Mouse (Mus musculus) hindbrain, embryonic 15.5 days (tissue): ENCODE results near the gene Gm34653. TPM values are rescaled to one million over a fixed set of nuclear protein-coding genes. Genes with fewer than 3 reads are reported as not detected.
"Not testable (repeated sequence)": the region's sequence is repeated elsewhere in the genome, so short reads cannot be mapped to it uniquely, and the experiment has no call there.

Source experiments
- ATAC-seq: fragments of 200-750 bp; cut with Nextera tagmentation; 2 replicates; pipeline ENCODE4 v1.8.0; 2017; ENCODE audit warnings: low read depth, moderate number of reproducible peaks, moderate TSS enrichment; ENCODE audit not compliant: low FRiP score
- H3K27ac ChIP-seq: fragments of 300-500 bp; sonication (generic); replicated peaks from 2 replicates; pipeline ENCODE4 v1.5.1; 2015; ENCODE audit warnings: mild to moderate bottlenecking, inconsistent platforms
- H3K27me3 ChIP-seq: fragments of 300-500 bp; sonication (generic); 2 replicates; pipeline ENCODE4 v1.6.1; 2015; ENCODE audit warnings: control low read depth, inconsistent platforms
- H3K36me3 ChIP-seq: fragments of 300-500 bp; sonication (generic); 2 replicates; pipeline ENCODE4 v1.6.1; 2015; ENCODE audit warnings: control low read depth, inconsistent platforms
- H3K4me1 ChIP-seq: fragments of 300-500 bp; sonication (generic); replicated peaks from 2 replicates; pipeline ENCODE4 v1.6.1; 2015; ENCODE audit warnings: control low read depth, inconsistent platforms
- H3K4me2 ChIP-seq: fragments of 300-500 bp; sonication (generic); 2 replicates; pipeline ENCODE4 v1.6.1; 2015; ENCODE audit warnings: moderate library complexity, mild to moderate bottlenecking, inconsistent platforms
- H3K4me3 ChIP-seq: fragments of 300-500 bp; sonication (generic); 2 replicates; pipeline ENCODE4 v1.5.1; 2015; ENCODE audit warnings: mild to moderate bottlenecking, inconsistent platforms
- H3K9ac ChIP-seq: fragments of 300-500 bp; sonication (generic); 2 replicates; pipeline ENCODE4 v1.6.1; 2015; ENCODE audit warnings: inconsistent platforms
- H3K9me3 ChIP-seq: fragments of 300-500 bp; sonication (generic); 2 replicates; pipeline ENCODE4 v1.6.1; 2016; ENCODE audit warnings: control low read depth, inconsistent platforms
- WGBS: fragments of 180-500 bp; shearing (Covaris S2); methylation state at CpG from one replicate; pipeline ENCODE4 v1.1.7; 2015; 5-methylcytosine and 5-hydroxymethylcytosine counted together
- polyA plus RNA-seq: library from polyadenylated mRNA; unstranded; fragments of >200 nt; fragmentation: Nextera tagmentation; extraction: Ambion mirVana; gene quantifications from 2 replicates; pipeline ENCODE4 v1.2.1, GENCODE M21; 2015

The Gm34653 gene
- not detected in 2 replicates for polyA plus RNA-seq

GRCm38 (mm10) chr2:34832766-34833457 lies at the start of gene Gm34653:
TSS of gene Gm34653 (plus strand) at chr2:34833007.
- not testable (repeated sequence) for H3K27ac ChIP-seq, H3K9me3 ChIP-seq, ATAC-seq, H3K4me3 ChIP-seq, H3K4me2 ChIP-seq, H3K4me1 ChIP-seq, H3K36me3 ChIP-seq, H3K9ac ChIP-seq, H3K27me3 ChIP-seq
- WGBS: 73% methylated on average over 11 of the region's 11 CpGs

DNA sequence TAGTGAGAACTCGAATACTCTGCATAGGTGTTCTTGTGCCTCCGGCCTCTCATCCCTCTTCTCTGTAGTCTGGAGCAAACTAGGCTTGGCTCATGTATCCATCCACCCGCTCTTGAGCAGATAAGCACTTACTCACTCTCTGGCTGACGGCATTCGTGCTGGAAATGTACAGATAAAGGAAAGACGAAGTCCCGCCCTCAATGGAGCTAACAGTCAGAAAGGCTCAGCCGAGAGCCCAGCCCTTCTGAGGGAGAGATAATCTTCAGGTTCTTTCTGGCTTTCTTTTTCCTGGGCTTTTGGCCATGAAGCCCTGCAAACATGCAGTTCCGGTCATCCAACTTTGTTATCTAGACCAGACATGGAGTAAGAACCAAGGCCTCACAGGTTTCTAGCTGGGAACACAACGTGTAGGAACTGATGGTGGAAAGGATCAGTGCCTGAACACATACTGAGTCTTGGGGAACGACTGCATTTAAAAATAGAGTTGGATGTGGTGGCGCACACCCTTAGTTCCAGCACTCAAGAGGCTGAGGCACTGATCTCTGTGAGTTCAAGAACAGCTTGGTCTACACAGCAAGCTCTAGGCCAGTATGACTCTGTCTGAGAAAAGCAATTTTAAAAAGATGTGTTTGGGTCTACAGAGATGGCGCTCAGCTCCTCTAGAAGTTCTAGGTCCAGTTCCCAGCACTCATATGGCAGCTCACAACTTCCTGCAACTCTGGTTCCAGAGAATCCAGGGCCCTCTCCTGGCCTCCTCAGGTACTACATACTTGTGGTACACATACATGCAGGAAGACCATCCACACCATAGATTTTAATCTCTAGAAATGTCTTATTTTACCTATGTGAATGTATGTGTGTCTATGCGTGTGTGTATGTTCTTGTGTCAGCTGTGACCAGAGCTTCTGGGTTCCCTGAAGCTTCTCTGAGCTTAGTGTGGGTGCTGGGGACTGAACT lies 49.5 kb upstream of the Gm34653 start:
- no peak overlapping the region for H3K9ac ChIP-seq
- peaks cover 39% of the 10 kb centered on the region for H3K36me3 ChIP-seq
- no peaks in the 10 kb centered on the region for H3K27me3 ChIP-seq
- ATAC-seq: no peak
- peaks cover 3% of the 10 kb centered on the region for H3K4me1 ChIP-seq
- H3K4me2 ChIP-seq: no peak overlapping the region
- no peaks in the 10 kb centered on the region for H3K9me3 ChIP-seq
- no peak overlapping the region for H3K4me3 ChIP-seq
- WGBS: 92% methylated on average over 14 of the region's 14 CpGs
- H3K27ac ChIP-seq: no peak overlapping the region

GRCm38 (mm10) chr2:34784085-34784484 lies 48.7 kb upstream of the Gm34653 start:
- Histone ChIP-seq H3K27me3 (no peaks in the 10 kb centered on the region), H3K4me3 (no peak overlapping the region), H3K27ac (no peak overlapping the region), H3K36me3 (peaks cover 36% of the 10 kb centered on the region), H3K4me2 (no peak overlapping the region), H3K9ac (no peak overlapping the region), H3K4me1 (no peaks in the 10 kb centered on the region), H3K9me3 (no peaks in the 10 kb centered on the region)
- no peak for ATAC-seq
- WGBS: 80% methylated on average over 2 of the region's 2 CpGs

DNA sequence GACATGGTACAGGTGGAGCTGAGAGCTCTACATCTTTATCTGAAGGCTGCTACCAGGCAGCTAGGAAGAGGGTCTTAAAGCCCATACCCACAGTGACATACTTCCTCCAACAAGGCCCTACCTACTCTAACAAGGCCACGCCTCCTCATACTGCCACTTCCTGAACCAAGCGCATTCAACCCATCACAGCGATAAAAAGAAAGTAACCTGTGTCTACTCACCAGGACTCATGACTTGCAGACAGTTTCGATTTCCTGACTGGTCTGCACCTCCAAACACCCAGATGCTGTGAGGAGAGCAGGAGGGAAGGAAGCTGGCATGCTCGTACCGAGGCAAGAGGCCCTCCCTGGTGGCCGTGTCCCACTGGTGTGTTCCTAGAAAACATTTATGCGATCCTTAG lies 42.5 kb upstream of the Gm34653 start:
- no peaks in the 10 kb centered on the region for H3K27me3 ChIP-seq
- no peak overlapping the region for H3K4me3 ChIP-seq
- no peaks in the 10 kb centered on the region for H3K4me1 ChIP-seq
- H3K36me3 ChIP-seq: 0 out of 2 replicates have a peak, but pooled peaks cover 4% of the 10 kb centered on the region
- no peak overlapping the region for H3K9ac ChIP-seq
- H3K9me3 ChIP-seq: no peaks in the 10 kb centered on the region
- H3K4me2 ChIP-seq: no peak overlapping the region
- WGBS: 96% methylated on average over 8 of the region's 8 CpGs
- ATAC-seq: no peak
- no peak overlapping the region for H3K27ac ChIP-seq

- not testable (repeated sequence) for H3K9me3 ChIP-seq, ATAC-seq, H3K4me2 ChIP-seq, H3K4me1 ChIP-seq, H3K27me3 ChIP-seq, H3K36me3 ChIP-seq, H3K27ac ChIP-seq, H3K4me3 ChIP-seq, H3K9ac ChIP-seq
- WGBS: 87% methylated on average over 2 of the region's 2 CpGs
Measured at GRCm38 (mm10) chr2:34792543-34792942, 40.3 kb upstream of the Gm34653 start.

DNA sequence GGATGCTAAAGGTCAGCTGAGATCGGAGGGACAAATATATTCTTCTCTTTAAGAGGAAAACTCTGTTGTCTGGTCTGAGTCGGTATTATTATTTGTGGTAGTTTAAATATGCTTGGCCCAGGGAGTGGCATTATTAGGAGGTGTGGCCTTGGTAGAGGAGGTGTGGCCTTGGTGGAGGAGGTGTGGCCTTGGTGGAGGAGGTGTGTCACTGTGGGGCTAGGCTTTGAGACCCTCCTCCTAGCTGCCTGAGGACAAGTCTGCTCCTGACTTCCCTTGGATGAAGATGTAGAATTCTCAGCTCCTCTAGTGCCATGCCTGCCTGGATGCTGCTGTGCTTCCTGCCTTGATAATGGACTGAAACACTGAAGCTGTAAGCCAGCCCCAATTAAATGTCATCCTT lies 38.3 kb upstream of the Gm34653 start:
- no peak overlapping the region for H3K4me2 ChIP-seq
- no peak overlapping the region for H3K4me3 ChIP-seq
- no peak overlapping the region for H3K9ac ChIP-seq
- no peak overlapping the region for H3K27ac ChIP-seq
- H3K4me1 ChIP-seq: peaks cover 6% of the 10 kb centered on the region
- no peaks in the 10 kb centered on the region for H3K27me3 ChIP-seq
- H3K36me3 ChIP-seq: 0 out of 2 replicates have a peak, but pooled peaks cover 4% of the 10 kb centered on the region
- 95% methylated on average over 2 of the region's 2 CpGs for WGBS
- H3K9me3 ChIP-seq: no peaks in the 10 kb centered on the region
- no peak for ATAC-seq

- Histone ChIP-seq H3K9ac (no peak overlapping the region), H3K4me2 (no peak overlapping the region), H3K4me1 (peaks cover 9% of the 10 kb centered on the region), H3K36me3 (0 out of 2 replicates have a peak, but pooled peaks cover 2% of the 10 kb centered on the region), H3K27me3 (no peaks in the 10 kb centered on the region), H3K27ac (no peak overlapping the region), H3K4me3 (no peak overlapping the region), H3K9me3 (no peaks in the 10 kb centered on the region)
- WGBS: 94% methylated on average over 7 of the region's 7 CpGs
- no peak for ATAC-seq
Measured at GRCm38 (mm10) chr2:34795426-34795825, 37.4 kb upstream of the Gm34653 start.

DNA sequence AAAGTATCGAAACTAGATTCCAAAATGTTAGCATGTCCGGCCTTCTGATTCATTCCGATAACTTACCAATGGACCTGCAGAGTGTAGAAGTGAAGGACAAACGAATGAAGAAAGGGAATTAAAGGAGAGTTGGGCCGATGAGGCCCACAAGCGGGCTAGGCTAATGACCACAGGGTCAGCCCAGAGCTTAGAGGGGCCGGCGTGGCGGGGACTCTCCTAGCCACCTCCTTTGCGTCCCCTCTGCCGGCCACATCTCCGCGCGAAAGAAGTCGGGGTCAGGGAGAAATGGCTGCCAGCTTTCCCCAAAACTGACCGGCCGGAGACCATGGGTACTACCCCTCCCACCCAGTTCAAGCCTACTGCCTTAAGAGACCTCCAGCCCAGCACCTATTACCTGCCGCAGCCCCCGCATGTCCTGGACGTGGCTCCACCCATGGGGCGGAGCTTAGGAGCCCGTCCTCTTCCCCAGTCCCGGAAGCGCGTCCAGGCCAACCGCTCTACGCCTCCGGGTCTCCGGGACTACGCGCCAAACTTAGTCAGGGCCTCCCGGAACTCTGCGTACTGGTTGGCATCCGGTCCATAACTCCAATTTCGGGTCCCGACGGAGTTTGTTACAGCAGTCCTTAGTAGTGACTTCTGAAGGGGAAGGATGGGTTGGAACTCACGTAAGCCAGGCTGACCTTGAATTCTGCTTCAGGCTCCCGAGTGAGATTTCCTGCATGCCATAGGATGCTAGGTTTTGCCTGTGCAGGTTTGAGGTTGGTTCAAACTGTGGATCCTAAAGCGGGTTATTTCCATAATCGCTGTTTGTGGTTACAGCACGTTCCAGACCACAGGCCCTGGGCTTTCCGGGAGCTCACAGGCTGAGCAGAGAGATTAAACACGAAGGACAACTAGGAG lies 33.2 kb upstream of the Gm34653 start, which contains the start of gene Rabepk:
Gene Rabepk (minus strand): TSS at position 556 of the 900 bp plus-strand sequence.
- H3K9me3 ChIP-seq: no peaks in the 10 kb centered on the region
- H3K4me1 ChIP-seq: peaks cover 21% of the 10 kb centered on the region
- H3K27ac ChIP-seq: peak within 1 kb of the TSS; percentile 46
- H3K4me3 ChIP-seq: peak within 1 kb of the TSS; percentile 63
- 5% methylated on average over 44 of the region's 44 CpGs for WGBS
- no peaks in the 10 kb centered on the region for H3K27me3 ChIP-seq
- H3K36me3 ChIP-seq: no peaks in the 10 kb centered on the region
- H3K9ac ChIP-seq: peak within 1 kb of the TSS; percentile 59
- H3K4me2 ChIP-seq: peak within 1 kb of the TSS; percentile 71
- ATAC-seq: peak; percentile 55

DNA sequence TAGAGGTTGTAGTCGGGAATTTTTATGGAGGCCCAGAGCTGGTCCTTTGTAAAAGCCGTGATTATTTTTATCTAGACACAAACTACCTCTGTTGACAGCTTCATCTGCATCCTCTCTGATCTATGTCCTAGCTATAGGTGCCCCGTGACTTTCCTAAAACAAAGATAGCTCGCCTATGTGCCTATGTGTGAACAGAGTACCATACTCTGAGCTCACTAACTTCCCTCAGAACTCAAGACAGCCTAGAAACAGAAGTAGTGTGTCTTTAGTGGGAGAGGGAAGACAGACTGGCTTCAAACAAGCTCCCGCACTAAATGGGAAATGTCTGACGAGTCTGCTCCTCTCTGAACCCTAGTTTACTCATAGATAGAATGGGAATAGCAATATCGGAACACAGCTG lies 32.4 kb upstream of the Gm34653 start:
- H3K36me3 ChIP-seq: 0 out of 2 replicates have a peak, but pooled peaks cover 2% of the 10 kb centered on the region
- H3K9me3 ChIP-seq: no peaks in the 10 kb centered on the region
- no peak overlapping the region for H3K9ac ChIP-seq
- H3K4me1 ChIP-seq: peaks cover 24% of the 10 kb centered on the region
- ATAC-seq: no peak
- H3K4me2 ChIP-seq: no peak overlapping the region; the same call in 1 of the 2 replicates
- no peak overlapping the region for H3K27ac ChIP-seq
- peak overlapping the region; percentile 63; the same call in 1 of the 2 replicates for H3K4me3 ChIP-seq
- H3K27me3 ChIP-seq: no peaks in the 10 kb centered on the region
- WGBS: 81% methylated on average over 7 of the region's 7 CpGs

GRCm38 (mm10) chr2:34801516-34802482 lies 31.0 kb upstream of the Gm34653 start:
- Histone ChIP-seq H3K4me1 (peaks cover 24% of the 10 kb centered on the region), H3K27me3 (no peaks in the 10 kb centered on the region), H3K36me3 (0 out of 2 replicates have a peak, but pooled peaks cover 2% of the 10 kb centered on the region), H3K9ac (peak overlapping the region; percentile 87), H3K27ac (peak overlapping the region; percentile 90), H3K4me2 (peak overlapping the region; percentile 75), H3K9me3 (no peaks in the 10 kb centered on the region), H3K4me3 (peak overlapping the region; percentile 77)
- ATAC-seq: peak; percentile 97
- 5% methylated on average over 39 of the region's 39 CpGs for WGBS
